Mouse (Mus musculus): ENCODE measurements around the gene Cbx2. TPM values are rescaled to one million over a fixed set of nuclear protein-coding genes. Genes with fewer than 3 reads are reported as not detected.

The Cbx2 gene
- total and polyA plus RNA-seq, 2 experiments, result 2.9 to 3.9 TPM

GRCm38 (mm10) chr11:119050361-119050760 is 27.6 kb downstream of the Cbx2 start:
- 11% methylated on average over 2 of the region's 2 CpGs for WGBS
- no peaks in the 10 kb centered on the region for H3K36me3 ChIP-seq (ENCODE audit: control insufficient read depth, insufficient read depth, low read length)
- peaks cover 7% of the 10 kb centered on the region; the same call in 1 of the 2 replicates for H3K27me3 ChIP-seq (ENCODE audit: control insufficient read depth, insufficient read depth, low read length)
- no peak overlapping the region for H3K4me3 ChIP-seq (ENCODE audit: insufficient read depth, low read depth, low read length)
- TF ChIP-seq CTCF (IDR thresholded peaks at IDR 0.05; ENCODE audit: low read depth, low read length), result no peak
- TF ChIP-seq POLR2A (IDR thresholded peaks at IDR 0.05; ENCODE audit: extremely low read depth, insufficient read depth, low read length), result no peak
- H3K79me2 ChIP-seq (ENCODE audit: control insufficient read depth, insufficient read depth, low read length), result no peaks in the 10 kb centered on the region
- no peak overlapping the region for H3K9ac ChIP-seq (ENCODE audit: low read depth, low read length)
- peaks cover 12% of the 10 kb centered on the region; the same call in 1 of the 2 replicates for H3K4me1 ChIP-seq (ENCODE audit: control insufficient read depth, insufficient read depth, low read length)
- DNase-seq (ENCODE audit: extremely low read depth, low read depth, low spot score), result no peak
- no peak overlapping the region for H3K27ac ChIP-seq (replicated peaks; ENCODE audit: insufficient read depth, low read depth, low read length)

GRCm38 (mm10) chr11:119051426-119051825 is 28.7 kb downstream of the Cbx2 start:
- DNase-seq (ENCODE audit: extremely low read depth, low read depth, low spot score), result no peak
- Histone ChIP-seq H3K27me3 (ENCODE audit: control insufficient read depth, insufficient read depth, low read length) (peaks cover 15% of the 10 kb centered on the region; the same call in 1 of the 2 replicates), H3K36me3 (ENCODE audit: control insufficient read depth, insufficient read depth, low read length) (no peaks in the 10 kb centered on the region), H3K4me3 (ENCODE audit: insufficient read depth, low read depth, low read length) (no peak overlapping the region), H3K4me1 (ENCODE audit: control insufficient read depth, insufficient read depth, low read length) (peaks cover 6% of the 10 kb centered on the region; the same call in 1 of the 2 replicates), H3K9ac (ENCODE audit: low read depth, low read length) (no peak overlapping the region), H3K79me2 (ENCODE audit: control insufficient read depth, insufficient read depth, low read length) (no peaks in the 10 kb centered on the region), H3K27ac (replicated peaks; ENCODE audit: insufficient read depth, low read depth, low read length) (no peak overlapping the region)
- TF ChIP-seq POLR2A (IDR thresholded peaks at IDR 0.05; ENCODE audit: extremely low read depth, insufficient read depth, low read length) (no peak), CTCF (IDR thresholded peaks at IDR 0.05; ENCODE audit: low read depth, low read length) (no peak)

GRCm38 (mm10) chr11:119051927-119052660 is 29.3 kb downstream of the Cbx2 start:
- 7% methylated on average over 15 of the region's 15 CpGs for WGBS
- Histone ChIP-seq H3K27me3 (ENCODE audit: control insufficient read depth, insufficient read depth, low read length) (peaks cover 16% of the 10 kb centered on the region; the same call in 1 of the 2 replicates), H3K4me3 (ENCODE audit: insufficient read depth, low read depth, low read length) (no peak overlapping the region), H3K36me3 (ENCODE audit: control insufficient read depth, insufficient read depth, low read length) (no peaks in the 10 kb centered on the region), H3K27ac (replicated peaks; ENCODE audit: insufficient read depth, low read depth, low read length) (no peak overlapping the region), H3K9ac (ENCODE audit: low read depth, low read length) (no peak overlapping the region), H3K79me2 (ENCODE audit: control insufficient read depth, insufficient read depth, low read length) (no peaks in the 10 kb centered on the region), H3K4me1 (ENCODE audit: control insufficient read depth, insufficient read depth, low read length) (peaks cover 4% of the 10 kb centered on the region; the same call in 1 of the 2 replicates)
- TF ChIP-seq CTCF (IDR thresholded peaks at IDR 0.05; ENCODE audit: low read depth, low read length), result peak; percentile 62
- no peak for TF ChIP-seq POLR2A (IDR thresholded peaks at IDR 0.05; ENCODE audit: extremely low read depth, insufficient read depth, low read length)
- peak; percentile 28 for DNase-seq (ENCODE audit: extremely low read depth, low read depth, low spot score)

- H3K79me2 ChIP-seq (ENCODE audit: control insufficient read depth, insufficient read depth, low read length), result no peaks in the 10 kb centered on the region
- H3K36me3 ChIP-seq (ENCODE audit: control insufficient read depth, insufficient read depth, low read length), result no peaks in the 10 kb centered on the region
- H3K4me1 ChIP-seq (ENCODE audit: control insufficient read depth, insufficient read depth, low read length), result peaks cover 4% of the 10 kb centered on the region; the same call in 1 of the 2 replicates
- H3K4me3 ChIP-seq (ENCODE audit: insufficient read depth, low read depth, low read length), result peak overlapping the region; percentile 21; the same call in 1 of the 2 replicates
- WGBS, result 2% methylated on average over 13 of the region's 13 CpGs
- 0 out of 2 replicates have a peak overlapping the region, but pooled peaks have one; percentile 6 for H3K9ac ChIP-seq (ENCODE audit: low read depth, low read length)
- H3K27ac ChIP-seq (replicated peaks; ENCODE audit: insufficient read depth, low read depth, low read length), result no peak overlapping the region
- TF ChIP-seq POLR2A (IDR thresholded peaks at IDR 0.05; ENCODE audit: extremely low read depth, insufficient read depth, low read length), result no peak
- no peak for TF ChIP-seq CTCF (IDR thresholded peaks at IDR 0.05; ENCODE audit: low read depth, low read length)
- peak; percentile 74 for DNase-seq (ENCODE audit: extremely low read depth, low read depth, low spot score)
- peaks cover 16% of the 10 kb centered on the region; the same call in 1 of the 2 replicates for H3K27me3 ChIP-seq (ENCODE audit: control insufficient read depth, insufficient read depth, low read length)
Measured at GRCm38 (mm10) chr11:119052661-119053256, 30.0 kb downstream of the Cbx2 start.

GRCm38 (mm10) chr11:119053257-119053670 is 30.5 kb downstream of the Cbx2 start:
- under 1% methylated on average over 42 of the region's 42 CpGs for WGBS
- no peak; the same call in 1 of the 2 replicates for TF ChIP-seq CTCF (IDR thresholded peaks at IDR 0.05; ENCODE audit: low read depth, low read length)
- no peak for TF ChIP-seq POLR2A (IDR thresholded peaks at IDR 0.05; ENCODE audit: extremely low read depth, insufficient read depth, low read length)
- H3K27ac ChIP-seq (replicated peaks; ENCODE audit: insufficient read depth, low read depth, low read length), result no peak overlapping the region

More at GRCm38 (mm10) chr11:119053257-119053670, 30.5 kb downstream of the Cbx2 start:
- H3K4me1 ChIP-seq (ENCODE audit: control insufficient read depth, insufficient read depth, low read length), result peaks cover 4% of the 10 kb centered on the region; the same call in 1 of the 2 replicates
- peak overlapping the region; percentile 6; the same call in 1 of the 2 replicates for H3K9ac ChIP-seq (ENCODE audit: low read depth, low read length)
- peak overlapping the region; percentile 21; the same call in 1 of the 2 replicates for H3K4me3 ChIP-seq (ENCODE audit: insufficient read depth, low read depth, low read length)
- no peaks in the 10 kb centered on the region for H3K79me2 ChIP-seq (ENCODE audit: control insufficient read depth, insufficient read depth, low read length)
- DNase-seq (ENCODE audit: extremely low read depth, low read depth, low spot score), result peak; percentile 49
- H3K36me3 ChIP-seq (ENCODE audit: control insufficient read depth, insufficient read depth, low read length), result no peaks in the 10 kb centered on the region
- peaks cover 16% of the 10 kb centered on the region; the same call in 1 of the 2 replicates for H3K27me3 ChIP-seq (ENCODE audit: control insufficient read depth, insufficient read depth, low read length)

Data from liver, adult 2 months (tissue).